Mouse (Mus musculus): ENCODE measurements around the gene Mtss1l.

DNA sequence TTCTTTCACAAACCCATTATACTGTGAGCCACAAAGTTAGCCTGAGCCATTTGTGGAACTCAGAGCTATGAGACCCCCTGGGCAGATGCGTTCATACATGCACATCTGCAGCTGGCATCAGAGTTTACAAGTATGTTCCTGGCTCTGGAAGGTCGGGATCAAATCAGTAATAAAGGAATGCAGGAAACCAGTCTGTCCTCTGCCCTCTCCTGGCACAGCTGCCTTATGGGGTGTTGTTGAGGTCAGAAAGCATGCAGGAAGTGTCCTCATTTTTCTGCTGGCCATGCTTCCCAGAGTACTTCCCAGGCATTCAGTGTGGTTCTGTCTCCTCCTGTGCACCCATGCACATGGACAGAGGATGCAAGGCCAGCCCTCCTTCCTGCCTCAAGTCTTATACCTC is 48.1 kb upstream of the Mtss1l start:
- no peak for TF ChIP-seq CTCF (conservative IDR thresholded peaks at IDR 0.05; ENCODE audit: insufficient read depth, insufficient read length, low read depth, low read length)
- no peak for TF ChIP-seq POLR2A (IDR thresholded peaks at IDR 0.05; ENCODE audit: low read depth, low read length)

Data from kidney, adult 2 months (tissue).